Mouse (Mus musculus) gastrocnemius, postnatal 4 days (tissue): ENCODE results near the gene Gm21820. TPM values are rescaled to one million over a fixed set of nuclear protein-coding genes. Genes with fewer than 3 reads are reported as not detected.
"Not testable (repeated sequence)": the region's sequence is repeated elsewhere in the genome, so short reads cannot be mapped to it uniquely, and the experiment has no call there.

ENCODE experiments used
- DNase-seq, 2 experiments: peaks; one replicate each; pipeline ENCODE4 v3.0.0; 2021 to 2022; ENCODE audit warnings: low spot score in 2 of 2, mixed read lengths in 2 of 2
- long read RNA-seq, 2 experiments: library from polyadenylated mRNA; stranded (forward); transcript quantifications; one replicate each; pipeline ENCODE4 v2.0.0; 2021
- total RNA-seq, 2 experiments: library from RNA; stranded (reverse); gene quantifications; 2 replicates each; pipeline ENCODE4 v1.2.3; 2021

Gm21820 gene
- total RNA-seq = not detected
- long read RNA-seq, experiment 1 = 0 reads
- long read RNA-seq, experiment 2 = 0 reads

- DNase-seq = not testable (repeated sequence)
Measured at GRCm38 (mm10) chrY:5249341-5249740, at the start of gene Gm21820. TSS of gene Gm21820 (minus strand) at chrY:5249441.

Other genes with a start within 250 kb of the Gm21820 start
- gene Gm20918, start 205.5 kb downstream of the Gm21820 start, total RNA-seq = not detected